Mouse (Mus musculus) ES-E14 (cell line): ENCODE results near the gene Utp18. TPM values are rescaled to one million over a fixed set of nuclear protein-coding genes. Genes with fewer than 3 reads are reported as not detected.

Experiments
- DNase-seq: peaks from one replicate; pipeline ENCODE4 v3.0.0-alpha.2; 2013; ENCODE audit warnings: low read depth, low spot score
- H3K27ac ChIP-seq: 2 replicates; pipeline ENCODE4 v1.5.1; 2012; ENCODE audit warnings: low read depth, mild to moderate bottlenecking, low read length, moderate library complexity, mixed read lengths; ENCODE audit not compliant: poor library complexity, insufficient read depth, severe bottlenecking
- H3K36me3 ChIP-seq: 2 replicates; pipeline ENCODE4 v1.6.1; 2012; ENCODE audit warnings: mild to moderate bottlenecking, low read length, moderate library complexity, mixed read lengths; ENCODE audit not compliant: control insufficient read depth, poor library complexity, insufficient read depth, severe bottlenecking
- H3K4me1 ChIP-seq, 2 experiments: fragments of 150-350 bp in 1 of 2; sonication (generic) in 1 of 2; 2 replicates each; pipeline ENCODE4 v1.6.1; 2012; ENCODE audit warnings: low read length in 2 of 2, mild to moderate bottlenecking in 1 of 2, mixed read lengths in 1 of 2; ENCODE audit not compliant: control insufficient read depth in 2 of 2, insufficient read depth in 2 of 2, poor library complexity in 1 of 2
- H3K4me3 ChIP-seq, 2 experiments: fragments of 150-350 bp in 1 of 2; sonication (generic) in 1 of 2; 2 replicates each; pipeline ENCODE4 v1.5.1; 2012; ENCODE audit warnings: low read length in 2 of 2, low read depth in 1 of 2, mild to moderate bottlenecking in 1 of 2, mixed read lengths in 1 of 2; ENCODE audit not compliant: insufficient read depth in 1 of 2, poor library complexity in 1 of 2, severe bottlenecking in 1 of 2
- H3K9ac ChIP-seq: 2 replicates; pipeline ENCODE4 v1.6.1; 2012; ENCODE audit warnings: low read depth, mild to moderate bottlenecking, low read length, mixed read lengths; ENCODE audit not compliant: poor library complexity, insufficient read depth, severe bottlenecking
- H3K9me3 ChIP-seq: fragments of 150-350 bp; sonication (generic); 2 replicates; pipeline ENCODE4 v1.6.1; 2012; ENCODE audit warnings: low read depth, mild to moderate bottlenecking, low read length; ENCODE audit not compliant: control insufficient read depth, insufficient read depth
- CHD2 ChIP-seq: IDR thresholded peaks from 2 replicates; pipeline ENCODE4 v1.6.1; 2014; ENCODE audit warnings: mild to moderate bottlenecking, low read depth, low read length, inconsistent platforms
- HCFC1 ChIP-seq: IDR thresholded peaks from 2 replicates; pipeline ENCODE4 v1.6.1; 2012; ENCODE audit warnings: low read length, inconsistent platforms, borderline replicate concordance; ENCODE audit not compliant: insufficient read depth
- MAFK ChIP-seq: IDR thresholded peaks from 2 replicates; pipeline ENCODE4 v1.6.1; 2014; ENCODE audit warnings: mild to moderate bottlenecking, low read depth, low read length, inconsistent platforms; ENCODE audit not compliant: insufficient read depth
- ZC3H11A ChIP-seq: IDR thresholded peaks from 2 replicates; pipeline ENCODE4 v1.6.1; 2012; ENCODE audit warnings: low read depth, mild to moderate bottlenecking, inconsistent platforms, low read length, borderline replicate concordance
- ZNF384 ChIP-seq: IDR thresholded peaks from 2 replicates; pipeline ENCODE4 v1.6.1; 2012; ENCODE audit warnings: low read depth, low read length, inconsistent platforms
- in situ Hi-C, 2 experiments: fragments of 600-800 bp; cut with MboI; formaldehyde crosslinking; loops; one replicate each; pipeline ENCODE4 v1.15.1; 2025; ENCODE audit warnings: low sequenced_read_pairs in 2 of 2, inconsistent platforms in 1 of 2; ENCODE audit not compliant: unreplicated experiment in 2 of 2
- total RNA-seq: library from RNA; depleted of rRNA; stranded (reverse); fragments of 300-350 nt; gene quantifications from 2 replicates; pipeline ENCODE4 v1.2.3, GENCODE M21; 2012

Utp18 gene
- total RNA-seq, 1 experiment, result 48.2 TPM

DNA sequence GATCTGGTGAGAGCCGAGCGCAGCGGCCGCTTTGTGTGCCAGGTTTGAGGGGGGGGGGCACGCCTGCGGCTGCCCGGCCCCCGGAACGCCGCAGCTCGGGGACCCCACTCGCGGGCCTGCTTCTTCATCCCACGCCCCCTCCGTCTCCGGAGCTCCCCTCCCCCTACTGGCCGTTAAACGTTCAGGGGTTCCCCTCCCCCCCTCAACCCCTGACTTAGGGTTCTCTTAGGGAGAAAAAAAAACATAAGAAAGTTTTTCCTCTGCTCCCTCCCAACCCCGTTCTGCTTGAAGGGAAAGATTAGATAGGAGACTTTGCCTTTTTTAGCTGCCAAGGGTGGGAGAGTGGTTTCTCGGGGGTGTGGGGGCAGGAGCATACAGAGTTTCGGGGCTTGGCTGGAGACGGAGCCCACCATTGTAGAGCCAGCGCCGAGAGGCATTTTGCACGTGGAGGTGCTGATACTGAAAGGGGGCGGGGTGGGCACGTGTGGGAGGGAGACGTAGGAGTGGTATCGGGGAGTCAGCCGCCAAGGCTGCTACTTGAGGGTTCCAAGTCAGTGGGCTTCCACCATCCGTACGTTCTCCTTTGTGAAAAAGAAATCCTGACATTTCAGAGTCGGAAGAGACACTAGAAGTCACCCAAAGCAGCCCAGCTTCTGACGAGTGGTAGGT, 979 bp upstream of the Utp18 start:
- in situ Hi-C loops, result no loop called here
- TF ChIP-seq MAFK (no peak), ZNF384 (no peak), HCFC1 (no peak), ZC3H11A (no peak), CHD2 (no peak)
- peaks cover 0 to 7% of the 10 kb centered on the region in 2 experiments; a peak in 1 of 4 replicates for H3K4me1 ChIP-seq
- H3K27ac ChIP-seq, result peak overlapping the region; percentile 79
- peak overlapping the region; percentile 60 for H3K9ac ChIP-seq
- H3K36me3 ChIP-seq, result peaks cover 4% of the 10 kb centered on the region; the same call in 1 of the 2 replicates
- peak overlapping the region; percentile 82 to 85 for H3K4me3 ChIP-seq
- DNase-seq, result no peak
- no peaks in the 10 kb centered on the region for H3K9me3 ChIP-seq

GRCm38 (mm10) chr11:93884901-93885571, 530 bp downstream of the Utp18 start:
- Histone ChIP-seq H3K4me3 (peak overlapping the region; percentile 82 to 86), H3K36me3 (peaks cover 6% of the 10 kb centered on the region), H3K9me3 (no peaks in the 10 kb centered on the region), H3K4me1 (peaks cover 0 to 6% of the 10 kb centered on the region in 2 experiments; a peak in 1 of 4 replicates), H3K27ac (peak overlapping the region; percentile 94), H3K9ac (peak overlapping the region; percentile 98)
- peak; percentile 60 for DNase-seq
- in situ Hi-C loops, result no loop called here
- peak; percentile 60; the same call in 1 of the 2 replicates for TF ChIP-seq HCFC1
- no peak for TF ChIP-seq CHD2

- in situ Hi-C loops, result no loop called here
- no peak for TF ChIP-seq CHD2
- 0 out of 2 replicates have a peak, but pooled peaks have one; percentile 41 for TF ChIP-seq ZNF384
- peak overlapping the region; percentile 82 to 86 for H3K4me3 ChIP-seq
- peaks cover 0 to 5% of the 10 kb centered on the region in 2 experiments; a peak in 1 of 4 replicates for H3K4me1 ChIP-seq
- H3K9ac ChIP-seq, result peak overlapping the region; percentile 19; the same call in 1 of the 2 replicates
- no peak overlapping the region for H3K27ac ChIP-seq
- H3K9me3 ChIP-seq, result no peaks in the 10 kb centered on the region
- DNase-seq, result no peak
- peaks cover 6% of the 10 kb centered on the region for H3K36me3 ChIP-seq
Observed at GRCm38 (mm10) chr11:93884068-93884467, 1.5 kb downstream of the Utp18 start.

- Histone ChIP-seq H3K4me3 (no peak overlapping the region), H3K4me1 (no peaks in the 10 kb centered on the region), H3K27ac (no peak overlapping the region), H3K9ac (no peak overlapping the region), H3K9me3 (no peaks in the 10 kb centered on the region), H3K36me3 (peaks cover 11% of the 10 kb centered on the region)
- in situ Hi-C loops, result no loop called here
- TF ChIP-seq ZNF384 (no peak), HCFC1 (no peak), ZC3H11A (no peak), CHD2 (no peak), MAFK (no peak)
- no peak for DNase-seq
Observed at GRCm38 (mm10) chr11:93862638-93863037, 22.9 kb downstream of the Utp18 start.
